Mouse (Mus musculus): ENCODE measurements around the gene Gm2663. TPM values are rescaled to one million over a fixed set of nuclear protein-coding genes. Genes with fewer than 3 reads are reported as not detected.
"Not testable (repeated sequence)": the region's sequence is repeated elsewhere in the genome, so short reads cannot be mapped to it uniquely, and the experiment has no call there.

Gm2663 gene
- polyA plus RNA-seq (2012; rRNA removed) = not detected in 2 replicates

- DNase-seq (ENCODE audit: low read depth) = not testable (repeated sequence)
These were observed at the start of gene Gm2663 for GRCm38 (mm10) chr6:40999379-40999778. Gm2663 (minus strand) TSS chr6:40999479.

- DNase-seq (ENCODE audit: low read depth) = no peak
These were observed 49.3 kb upstream of the Gm2663 start for GRCm38 (mm10) chr6:41048602-41049001.

- no peak for DNase-seq (ENCODE audit: low read depth)
These were observed 48.7 kb upstream of the Gm2663 start for GRCm38 (mm10) chr6:41047961-41048360.

- DNase-seq (ENCODE audit: low read depth) = no peak
These were observed 47.9 kb upstream of the Gm2663 start for GRCm38 (mm10) chr6:41047202-41047601.

GRCm38 (mm10) chr6:41046553-41046952 lies 47.3 kb upstream of the Gm2663 start:
- no peak for DNase-seq (ENCODE audit: low read depth)

GRCm38 (mm10) chr6:41044753-41045152 lies 45.5 kb upstream of the Gm2663 start:
- DNase-seq (ENCODE audit: low read depth) = no peak

GRCm38 (mm10) chr6:41044314-41044713 lies 45.0 kb upstream of the Gm2663 start:
- DNase-seq (ENCODE audit: low read depth) = no peak

- no peak for DNase-seq (ENCODE audit: low read depth)
These were observed 36.1 kb upstream of the Gm2663 start, which contains the start of gene 2210010C04Rik for GRCm38 (mm10) chr6:41035409-41035808. 2210010C04Rik (minus strand) TSS chr6:41035509.

GRCm38 (mm10) chr6:41032802-41033201 lies 33.5 kb upstream of the Gm2663 start:
- DNase-seq (ENCODE audit: low read depth) = no peak

GRCm38 (mm10) chr6:41032231-41032630 lies 33.0 kb upstream of the Gm2663 start:
- DNase-seq (ENCODE audit: low read depth) = no peak

GRCm38 (mm10) chr6:41030821-41031220 lies 31.5 kb upstream of the Gm2663 start:
- DNase-seq (ENCODE audit: low read depth) = no peak

- no peak for DNase-seq (ENCODE audit: low read depth)
These were observed 27.8 kb upstream of the Gm2663 start for GRCm38 (mm10) chr6:41027053-41027452.

- no peak for DNase-seq (ENCODE audit: low read depth)
These were observed 26.8 kb upstream of the Gm2663 start for GRCm38 (mm10) chr6:41025873-41026650.

GRCm38 (mm10) chr6:41019140-41019539 lies 19.9 kb upstream of the Gm2663 start:
- no peak for DNase-seq (ENCODE audit: low read depth)

- no peak for DNase-seq (ENCODE audit: low read depth)
These were observed 19.4 kb upstream of the Gm2663 start for GRCm38 (mm10) chr6:41018629-41019028.

GRCm38 (mm10) chr6:41015065-41015464 lies 15.8 kb upstream of the Gm2663 start:
- no peak for DNase-seq (ENCODE audit: low read depth)

GRCm38 (mm10) chr6:40964454-40964853 lies 34.8 kb downstream of the Gm2663 start, which contains the start of gene 1810009J06Rik:
1810009J06Rik (plus strand) TSS chr6:40964754.
- DNase-seq (ENCODE audit: low read depth) = not testable (repeated sequence)

GRCm38 (mm10) chr6:40953716-40954115 lies 45.6 kb downstream of the Gm2663 start:
- DNase-seq (ENCODE audit: low read depth) = no peak

GRCm38 (mm10) chr6:40951770-40952169 lies 47.5 kb downstream of the Gm2663 start, which contains the start of gene Gm4744:
Gm4744 (minus strand) TSS chr6:40951870.
- no peak for DNase-seq (ENCODE audit: low read depth)

Measured in gonadal fat pad, adult 2 months (tissue).